Mouse (Mus musculus): Measurements from ENCODE around the gene Mllt3. TPM values are rescaled to one million over a fixed set of nuclear protein-coding genes. Genes with fewer than 3 reads are reported as not detected.

Mllt3 gene
- polyA plus RNA-seq, 1 experiment from 2014 or later, result 43.6 TPM

- Histone ChIP-seq H3K36me3 (ENCODE audit: insufficient read depth) (no peaks in the 10 kb centered on the region), H3K4me2 (no peak overlapping the region), H3K4me1 (ENCODE audit: insufficient read depth) (peaks cover 16% of the 10 kb centered on the region), H3K27ac (ENCODE audit: low read depth) (no peak overlapping the region), H3K9me3 (ENCODE audit: low read depth, low read length) (no peaks in the 10 kb centered on the region), H3K27me3 (ENCODE audit: insufficient read depth, low read length) (no peaks in the 10 kb centered on the region), H3K9ac (no peak overlapping the region), H3K4me3 (ENCODE audit: low read depth, low read length) (no peak overlapping the region)
- 37% methylated on average over 1 of the region's 1 CpGs for WGBS
- ATAC-seq (ENCODE audit: insufficient read depth) (no peak), DNase-seq (no peak)
- no peak for TF ChIP-seq CTCF (IDR thresholded peaks at IDR 0.05; ENCODE audit: low read depth)
These were observed 232.9 kb downstream of the Mllt3 start for GRCm38 (mm10) chr4:87800276-87800675.

- Histone ChIP-seq H3K36me3 (ENCODE audit: insufficient read depth) (no peaks in the 10 kb centered on the region), H3K4me2 (no peak overlapping the region), H3K9ac (no peak overlapping the region), H3K27ac (ENCODE audit: low read depth) (no peak overlapping the region), H3K4me3 (ENCODE audit: low read depth, low read length) (no peak overlapping the region), H3K4me1 (ENCODE audit: insufficient read depth) (peaks cover 13% of the 10 kb centered on the region), H3K9me3 (ENCODE audit: low read depth, low read length) (no peaks in the 10 kb centered on the region), H3K27me3 (ENCODE audit: insufficient read depth, low read length) (no peaks in the 10 kb centered on the region)
- 69% methylated on average over 2 of the region's 2 CpGs for WGBS
- DNase-seq (no peak), ATAC-seq (ENCODE audit: insufficient read depth) (no peak)
- no peak for TF ChIP-seq CTCF (IDR thresholded peaks at IDR 0.05; ENCODE audit: low read depth)
These were observed 233.7 kb downstream of the Mllt3 start for GRCm38 (mm10) chr4:87799418-87799817.

- no peak for TF ChIP-seq CTCF (IDR thresholded peaks at IDR 0.05; ENCODE audit: low read depth)
- no peak overlapping the region for H3K4me2 ChIP-seq
- no peak overlapping the region for H3K9ac ChIP-seq
- no peak overlapping the region for H3K4me3 ChIP-seq (ENCODE audit: low read depth, low read length)
- no peaks in the 10 kb centered on the region for H3K27me3 ChIP-seq (ENCODE audit: insufficient read depth, low read length)
- H3K27ac ChIP-seq (ENCODE audit: low read depth), result no peak overlapping the region
- H3K36me3 ChIP-seq (ENCODE audit: insufficient read depth), result peaks cover 12% of the 10 kb centered on the region
- no peaks in the 10 kb centered on the region for H3K4me1 ChIP-seq (ENCODE audit: insufficient read depth)
- WGBS, result 79% methylated on average over 4 of the region's 4 CpGs
- DNase-seq, result no peak
- no peaks in the 10 kb centered on the region for H3K9me3 ChIP-seq (ENCODE audit: low read depth, low read length)
- no peak for ATAC-seq (ENCODE audit: insufficient read depth)
These were observed 237.9 kb downstream of the Mllt3 start for GRCm38 (mm10) chr4:87795261-87795660.

- ATAC-seq (ENCODE audit: insufficient read depth) (no peak), DNase-seq (no peak)
- Histone ChIP-seq H3K27ac (ENCODE audit: low read depth) (no peak overlapping the region), H3K27me3 (ENCODE audit: insufficient read depth, low read length) (no peaks in the 10 kb centered on the region), H3K9ac (no peak overlapping the region), H3K4me2 (no peak overlapping the region), H3K4me1 (ENCODE audit: insufficient read depth) (no peaks in the 10 kb centered on the region), H3K9me3 (ENCODE audit: low read depth, low read length) (no peaks in the 10 kb centered on the region), H3K4me3 (ENCODE audit: low read depth, low read length) (no peak overlapping the region), H3K36me3 (ENCODE audit: insufficient read depth) (peaks cover 22% of the 10 kb centered on the region)
- TF ChIP-seq CTCF (IDR thresholded peaks at IDR 0.05; ENCODE audit: low read depth), result no peak
- 74% methylated on average over 3 of the region's 3 CpGs for WGBS
These were observed 238.9 kb downstream of the Mllt3 start for GRCm38 (mm10) chr4:87794216-87794615.

- ATAC-seq (ENCODE audit: insufficient read depth) (no peak), DNase-seq (no peak)
- Histone ChIP-seq H3K4me2 (no peak overlapping the region), H3K4me3 (ENCODE audit: low read depth, low read length) (no peak overlapping the region), H3K9ac (no peak overlapping the region), H3K27me3 (ENCODE audit: insufficient read depth, low read length) (no peaks in the 10 kb centered on the region), H3K9me3 (ENCODE audit: low read depth, low read length) (no peaks in the 10 kb centered on the region), H3K27ac (ENCODE audit: low read depth) (no peak overlapping the region), H3K4me1 (ENCODE audit: insufficient read depth) (no peaks in the 10 kb centered on the region), H3K36me3 (ENCODE audit: insufficient read depth) (peaks cover 28% of the 10 kb centered on the region)
- TF ChIP-seq CTCF (IDR thresholded peaks at IDR 0.05; ENCODE audit: low read depth), result no peak
- 71% methylated on average over 5 of the region's 5 CpGs for WGBS
These were observed 240.7 kb downstream of the Mllt3 start for GRCm38 (mm10) chr4:87792511-87792910.

- WGBS, result 87% methylated on average over 7 of the region's 7 CpGs
- Histone ChIP-seq H3K9ac (no peak overlapping the region), H3K27ac (ENCODE audit: low read depth) (no peak overlapping the region), H3K36me3 (ENCODE audit: insufficient read depth) (peaks cover 28% of the 10 kb centered on the region), H3K9me3 (ENCODE audit: low read depth, low read length) (no peaks in the 10 kb centered on the region), H3K27me3 (ENCODE audit: insufficient read depth, low read length) (no peaks in the 10 kb centered on the region), H3K4me3 (ENCODE audit: low read depth, low read length) (no peak overlapping the region), H3K4me1 (ENCODE audit: insufficient read depth) (no peaks in the 10 kb centered on the region), H3K4me2 (no peak overlapping the region)
- ATAC-seq (ENCODE audit: insufficient read depth), result no peak
- no peak for DNase-seq
- TF ChIP-seq CTCF (IDR thresholded peaks at IDR 0.05; ENCODE audit: low read depth), result no peak
These were observed 243.7 kb downstream of the Mllt3 start for GRCm38 (mm10) chr4:87789446-87789845.

GRCm38 (mm10) chr4:87788691-87789090 lies 244.5 kb downstream of the Mllt3 start:
- 69% methylated on average over 8 of the region's 8 CpGs for WGBS
- no peak; the same call in 1 of the 2 replicates for ATAC-seq (ENCODE audit: insufficient read depth)
- Histone ChIP-seq H3K36me3 (ENCODE audit: insufficient read depth) (peaks cover 28% of the 10 kb centered on the region), H3K4me3 (ENCODE audit: low read depth, low read length) (no peak overlapping the region), H3K27me3 (ENCODE audit: insufficient read depth, low read length) (no peaks in the 10 kb centered on the region), H3K27ac (ENCODE audit: low read depth) (no peak overlapping the region), H3K4me1 (ENCODE audit: insufficient read depth) (no peaks in the 10 kb centered on the region), H3K9ac (no peak overlapping the region), H3K9me3 (ENCODE audit: low read depth, low read length) (no peaks in the 10 kb centered on the region), H3K4me2 (no peak overlapping the region)
- DNase-seq, result peak; percentile 79
- peak; percentile 75 for TF ChIP-seq CTCF (IDR thresholded peaks at IDR 0.05; ENCODE audit: low read depth)

Data from lung, embryonic 14.5 days (tissue).